Mouse (Mus musculus) embryo, embryonic 10.5 days (tissue): ENCODE measurements around the gene Retreg2.
A peak's percentile ranks its signal among the peaks of the same experiment; 100 is the strongest.

ENCODE experiments used
- DNase-seq: peaks from one replicate; pipeline ENCODE4 v3.0.0-alpha.2; 2015; ENCODE audit warnings: low spot score

Retreg2 gene

DNA sequence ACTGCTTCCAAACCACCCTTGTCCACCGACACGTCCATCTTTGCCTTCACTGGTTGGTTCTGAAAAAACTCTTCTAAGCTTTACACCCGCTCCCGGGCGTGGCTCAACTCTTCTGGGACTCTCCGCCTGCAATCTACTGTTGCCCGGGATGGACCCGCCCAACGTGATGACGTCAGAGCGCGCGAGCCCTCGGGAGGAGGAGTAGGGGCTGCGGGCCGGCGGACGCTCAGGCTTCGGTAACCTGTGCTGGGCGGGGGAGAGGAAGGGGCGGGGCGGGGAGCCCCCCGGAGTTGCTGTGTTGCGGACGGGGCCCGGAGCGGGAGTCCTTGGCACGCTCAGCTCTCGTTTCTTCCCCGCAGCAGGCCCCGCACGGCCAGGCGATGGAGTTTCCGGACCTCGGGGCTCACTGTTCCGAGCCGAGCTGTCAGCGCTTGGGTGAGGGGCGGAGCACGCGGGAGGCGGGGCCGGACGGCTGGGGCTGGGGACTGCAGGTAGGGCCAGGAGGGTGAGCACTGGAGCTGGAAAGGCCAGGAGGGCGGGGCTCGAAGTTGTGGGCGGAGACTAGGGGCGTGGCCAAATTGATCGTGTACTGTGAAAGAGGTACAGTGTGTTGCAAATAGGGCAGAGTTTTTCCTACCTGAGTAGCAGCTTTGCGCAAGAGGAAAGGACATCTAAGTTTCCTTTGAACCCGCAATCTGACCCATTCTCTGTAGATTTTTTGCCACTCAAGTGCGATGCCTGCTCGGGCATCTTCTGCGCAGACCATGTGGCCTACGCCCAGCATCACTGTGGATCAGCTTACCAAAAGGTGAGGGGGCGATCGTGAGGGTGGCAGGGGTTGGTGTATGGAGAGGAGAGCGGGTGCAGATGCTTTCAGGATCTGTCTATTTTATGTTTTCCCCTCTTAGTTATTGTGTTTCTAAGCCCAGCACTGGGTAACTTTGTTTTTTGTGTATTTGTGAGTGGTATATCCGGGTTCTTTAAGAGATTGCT is 26.2 kb downstream of the Retreg2 start, which contains the start of gene Zfand2b:
Zfand2b (plus strand) TSS at position 175 of the 993 bp plus-strand sequence.
- DNase-seq: peak; percentile 96

DNA sequence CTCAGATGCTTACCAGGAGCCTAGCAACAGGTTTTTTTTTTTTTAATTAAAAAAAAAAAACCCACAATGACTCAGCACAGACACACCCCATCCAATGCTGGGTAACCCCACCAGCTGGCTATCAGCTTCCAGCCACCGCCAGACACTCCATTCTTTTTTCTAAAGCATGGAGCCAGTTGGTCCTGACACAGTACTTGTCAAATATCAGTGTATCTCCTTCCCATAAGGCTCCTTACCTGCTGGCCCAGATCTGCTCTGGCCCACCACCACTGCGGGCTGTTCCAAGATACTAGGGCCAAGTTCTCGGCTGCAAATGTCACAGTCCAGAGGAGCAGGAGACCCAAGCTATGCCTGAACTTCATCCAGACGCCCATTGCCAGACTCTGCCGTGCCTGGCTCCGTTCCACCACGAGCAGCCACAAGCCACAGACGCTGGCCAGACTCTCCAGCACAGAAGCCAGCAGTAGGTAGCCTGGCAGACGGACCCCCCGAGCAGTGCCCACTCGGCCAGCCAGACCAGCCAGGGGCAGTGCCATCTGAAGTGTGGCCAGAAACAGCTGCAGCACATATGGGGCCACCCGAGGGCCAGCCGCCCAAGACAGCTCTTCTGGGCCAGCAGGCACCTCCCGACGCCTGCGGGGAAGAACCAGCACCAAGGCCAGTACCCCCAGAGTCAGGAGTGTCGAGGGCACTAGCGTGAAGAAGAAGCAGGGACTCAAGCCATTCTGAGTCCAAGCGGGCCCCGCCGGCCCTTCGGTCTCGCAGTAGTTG is 36.9 kb downstream of the Retreg2 start:
- peak; percentile 22 for DNase-seq

DNA sequence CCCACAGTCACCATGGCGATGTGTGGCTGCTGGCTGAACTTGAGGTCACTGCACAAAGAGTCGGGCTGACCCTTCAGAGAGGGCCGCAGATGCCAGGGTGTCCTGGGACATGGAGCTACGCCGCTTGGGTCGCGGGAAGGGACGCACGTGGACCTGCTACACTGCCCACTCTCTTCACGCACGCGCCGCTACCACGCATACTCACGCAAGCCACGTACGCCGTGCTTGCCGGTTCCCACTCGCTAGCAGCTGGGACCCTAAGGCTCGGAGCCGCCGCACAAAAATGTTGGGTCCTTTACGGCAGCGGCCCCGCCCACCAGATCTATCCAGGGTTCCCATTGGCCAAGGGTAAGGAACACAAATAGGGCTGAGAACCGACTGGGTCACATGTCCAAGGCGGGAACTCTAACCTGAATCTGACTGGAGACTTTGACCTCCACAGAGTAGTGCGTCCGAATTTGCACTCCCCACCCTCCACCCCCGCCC is 37.6 kb downstream of the Retreg2 start, which contains the start of gene Abcb6:
Abcb6 (minus strand) TSS at position 288 of the 486 bp plus-strand sequence.
- peak; percentile 97 for DNase-seq

DNA sequence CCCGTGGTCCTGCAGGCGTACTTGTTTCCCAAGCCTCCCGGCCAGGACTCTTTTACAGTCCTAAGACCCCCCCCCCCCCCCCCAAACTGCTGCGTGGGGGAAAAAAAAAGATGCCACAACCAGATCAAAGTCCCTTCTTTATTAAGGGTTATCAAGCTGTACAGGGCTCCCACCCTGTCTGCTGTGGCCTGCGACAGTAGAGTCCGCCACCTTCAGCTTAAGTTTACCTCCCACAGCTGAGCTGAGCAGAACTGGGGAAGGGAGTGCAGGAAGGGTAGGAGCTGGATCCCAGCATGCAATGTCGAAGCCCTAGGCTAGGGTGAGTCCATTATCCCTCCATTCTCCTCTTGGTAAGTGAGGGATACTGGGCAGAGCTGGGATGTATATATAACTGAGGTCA is 38.2 kb downstream of the Retreg2 start:
- no peak for DNase-seq

DNA sequence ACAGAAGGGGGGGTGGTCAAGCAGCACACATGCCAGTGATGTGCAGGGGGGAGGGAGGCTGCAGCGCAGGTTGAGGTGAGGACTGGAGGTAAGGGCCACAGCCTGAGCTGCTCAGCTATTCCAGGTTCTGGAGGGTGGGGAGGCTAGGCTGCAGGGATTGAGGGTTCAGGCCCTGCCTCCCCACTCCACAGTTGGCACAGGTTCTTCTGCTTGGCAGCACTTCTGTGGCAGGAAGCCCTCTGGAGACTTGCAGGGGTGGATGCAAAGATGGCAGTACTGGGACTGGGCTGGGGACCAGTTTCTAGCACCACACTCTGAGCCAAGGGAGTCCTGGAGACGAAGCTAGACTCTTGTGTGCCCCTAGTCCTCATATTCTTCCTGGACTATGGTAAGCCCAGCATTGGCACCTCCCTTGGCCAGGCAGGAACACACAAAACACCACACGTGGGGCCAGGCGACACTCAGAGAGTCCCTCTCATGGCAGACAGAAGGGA is 38.8 kb downstream of the Retreg2 start:
- no peak for DNase-seq

DNA sequence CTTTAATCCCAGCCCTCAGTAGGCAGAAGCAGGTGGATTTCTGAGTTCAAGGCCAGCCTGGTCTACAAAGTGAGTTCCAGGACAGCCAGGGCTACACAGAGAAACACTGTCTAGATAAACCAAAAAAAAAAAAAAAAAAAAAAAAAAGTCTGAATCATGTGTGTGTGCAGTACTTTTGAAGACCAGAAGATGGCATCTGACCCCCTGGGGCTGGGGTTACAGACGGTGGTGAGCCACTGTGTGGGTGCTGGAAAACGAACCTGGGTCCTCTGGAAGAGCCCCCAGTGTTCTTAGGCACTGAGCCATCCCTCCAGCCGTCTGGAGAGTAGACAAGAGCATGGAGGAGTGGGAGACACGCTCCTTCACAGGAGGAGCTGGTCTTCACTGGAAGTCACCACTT is 39.6 kb downstream of the Retreg2 start:
- DNase-seq: no peak

DNA sequence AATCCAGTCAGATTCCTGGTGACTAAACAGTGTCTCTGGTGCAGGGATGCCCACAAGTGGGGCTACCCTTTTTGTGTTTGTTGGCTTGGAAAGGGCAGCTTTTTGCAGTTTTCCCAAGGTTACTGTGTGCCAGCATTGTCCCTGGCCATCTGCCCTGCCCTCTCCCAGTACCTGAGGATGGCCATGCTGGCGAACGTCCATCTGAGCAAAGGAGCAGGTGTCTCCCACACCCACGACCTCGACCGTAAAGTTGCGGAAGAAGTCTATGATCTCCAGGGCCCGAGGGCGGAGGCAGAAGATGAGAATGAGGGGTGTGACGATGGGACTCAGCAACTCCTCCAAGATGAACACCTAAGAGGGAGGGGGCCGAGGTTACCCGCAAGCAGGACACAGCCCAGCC is 42.9 kb downstream of the Retreg2 start:
- no peak for DNase-seq

DNA sequence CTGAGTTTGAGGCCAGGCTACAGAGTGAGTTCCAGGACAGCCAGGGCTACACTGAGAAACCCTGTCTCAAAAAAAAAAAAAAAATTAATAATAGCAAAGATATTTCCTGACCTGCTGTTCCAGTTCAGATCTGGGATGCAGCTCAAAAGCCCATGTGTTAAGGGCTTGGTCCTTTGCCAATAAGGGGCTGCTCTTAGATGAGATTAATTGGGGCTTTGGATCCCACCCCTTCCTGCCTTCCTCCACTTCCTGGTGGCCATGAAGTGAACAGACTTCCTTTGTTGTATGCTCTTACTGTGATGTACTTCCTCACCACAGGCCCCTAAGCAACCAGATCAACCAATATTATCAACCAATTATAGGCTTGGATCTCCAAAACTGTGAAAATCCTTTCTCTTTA is 44.5 kb downstream of the Retreg2 start:
- DNase-seq: no peak

DNA sequence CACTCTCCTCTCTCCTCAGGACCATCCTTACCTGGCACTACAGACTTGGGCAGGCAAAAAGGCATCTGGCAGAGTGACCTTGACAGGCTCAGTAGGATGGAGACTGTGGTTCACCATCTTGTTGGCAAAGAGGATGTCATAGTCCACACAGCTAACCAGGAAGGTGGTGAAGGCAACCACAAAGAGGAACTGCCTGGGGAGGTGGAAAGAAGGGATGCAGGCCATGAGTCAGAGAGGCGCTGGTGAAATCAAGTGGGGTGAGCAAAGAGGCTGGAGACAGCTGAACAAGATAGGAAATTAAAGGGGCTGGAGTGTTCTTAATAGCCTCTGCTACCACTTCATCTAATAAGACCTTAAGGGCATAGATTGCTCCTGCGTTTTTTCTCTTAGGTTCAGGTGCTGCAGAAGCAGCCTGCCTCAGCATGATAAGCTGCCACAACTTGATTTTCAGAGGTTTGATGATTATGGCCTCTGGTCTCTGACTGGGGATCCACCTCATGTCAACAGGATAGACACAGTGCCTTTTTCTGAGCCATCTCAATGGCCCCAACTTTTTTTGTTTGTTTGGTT is 45.4 kb downstream of the Retreg2 start:
- no peak for DNase-seq

DNA sequence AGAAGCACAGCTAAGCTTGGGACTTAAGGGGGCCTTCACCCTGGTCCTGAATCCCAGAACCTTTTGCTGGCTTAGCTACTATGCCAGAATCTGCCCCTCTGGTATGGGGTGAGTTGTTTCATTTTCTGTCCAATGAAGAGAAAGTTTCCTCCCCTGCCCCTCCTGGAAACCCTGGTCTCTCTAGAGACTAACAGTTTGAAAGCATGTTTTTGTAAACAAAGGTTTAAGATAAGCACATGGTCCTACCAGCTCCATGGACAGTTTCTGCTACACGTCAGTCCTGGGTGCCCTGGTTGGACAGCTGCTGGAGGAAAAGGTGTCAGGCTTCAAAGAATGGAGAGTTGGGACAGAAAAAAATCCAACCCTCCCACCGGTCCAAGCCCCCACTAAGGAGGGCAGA is 48.0 kb downstream of the Retreg2 start:
- DNase-seq: no peak

DNA sequence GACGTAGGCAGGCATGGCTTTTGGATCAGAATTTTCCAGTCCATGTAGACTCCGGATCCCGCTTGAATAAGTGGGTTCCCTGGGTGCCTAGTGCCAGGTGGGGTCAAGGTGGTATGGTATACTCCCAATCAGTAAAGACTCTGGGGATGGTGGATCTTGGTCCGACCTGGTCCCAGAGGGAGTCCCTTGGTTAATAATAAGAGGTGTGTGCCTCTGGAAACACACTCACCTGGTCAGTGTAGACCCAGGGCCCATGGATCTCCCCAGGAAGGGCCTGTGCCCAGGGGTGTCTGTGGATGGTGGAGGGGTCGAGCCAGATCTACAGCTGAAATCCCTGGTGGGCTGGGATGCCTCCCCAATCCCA is 48.7 kb downstream of the Retreg2 start:
- no peak for DNase-seq

DNA sequence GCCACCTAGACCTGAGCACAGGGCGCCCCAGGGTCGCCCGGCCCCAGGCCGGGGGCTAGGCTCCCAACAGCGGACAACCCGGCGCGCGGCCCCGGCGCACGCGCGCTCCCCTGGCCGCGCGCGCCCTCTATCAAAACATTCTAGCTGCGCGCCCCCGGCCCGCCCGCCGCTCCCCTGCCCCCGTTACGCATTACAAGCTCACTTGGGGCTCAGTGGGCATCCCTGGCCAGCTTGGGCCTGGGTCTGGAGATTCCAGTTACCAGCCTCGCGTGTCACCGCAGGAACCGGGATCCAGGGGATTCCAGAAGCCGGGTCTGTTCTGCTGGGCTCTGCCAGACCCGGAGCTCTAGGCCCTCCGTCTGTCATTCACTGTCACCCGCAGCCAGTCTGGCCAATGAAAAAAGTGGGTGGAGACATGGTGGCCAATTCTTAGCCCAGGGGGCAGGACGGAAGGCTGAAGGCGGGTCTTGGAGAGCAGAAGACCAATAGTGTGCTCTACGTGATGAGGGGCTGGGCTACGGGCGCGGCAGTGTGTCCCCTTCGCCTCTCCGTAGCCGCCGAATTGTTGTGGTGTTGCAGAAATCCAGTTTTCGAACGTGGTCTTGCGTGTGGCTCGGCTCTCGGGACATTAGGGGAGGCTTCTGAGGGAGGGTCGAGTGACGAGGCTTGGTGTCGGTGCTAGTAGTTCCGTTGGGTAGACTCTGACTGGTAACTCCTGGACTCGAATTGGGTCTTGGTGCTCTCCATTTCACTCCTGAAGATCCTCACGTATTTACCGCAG is 49.2 kb downstream of the Retreg2 start, which contains the start of the genes Ankzf1 and Atg9a:
Ankzf1 (plus strand) TSS at position 530 of the 781 bp plus-strand sequence.
Atg9a (minus strand) TSS at position 575 of the 781 bp plus-strand sequence.
- peak; percentile 99 for DNase-seq

GRCm38 (mm10) chr1:75192452-75192851 is 49.9 kb downstream of the Retreg2 start:
- DNase-seq: peak; percentile 49
